In genomic region chr10:102469412-102469811, GRCm38 (mm10) we compare ENCODE assay signal across 24 mouse cellular contexts. TPM values are rescaled to one million over a fixed set of nuclear protein-coding genes. Genes with fewer than 3 reads are reported as not detected.
"Had no signal": no experiment of that assay in that cellular context is flagged by ENCODE, and none has a peak within 500 bp of the region (broad histone marks: within the 10 kb centered on the region; RNA-seq: fewer than 3 reads in every experiment).

No protein-coding gene starts in this region.

- ATAC-seq: liver, postnatal 0 days; lung, postnatal 0 days; midbrain, embryonic 13.5 days; midbrain, embryonic 15.5 days had no signal

- H3K4me1 ChIP-seq: lung, embryonic 15.5 days; megakaryocyte, embryonic 14.5 days; midbrain, embryonic 13.5 days; midbrain, embryonic 15.5 days; neural tube, embryonic 13.5 days; neural tube, embryonic 15.5 days; stomach, embryonic 15.5 days had no signal

- DNase-seq: liver, postnatal 0 days; lung, adult 2 months; lung, postnatal 14 days; lung, postnatal 36 days; retina, postnatal 1 day; right cerebral cortex, adult 18-20 months; right cerebral cortex, postnatal 25 days; right cerebral cortex, postnatal 4 days; spleen, adult 18-20 months; thymus, adult 2 months; thymus, postnatal 25 days; thymus, postnatal 4 days had no signal

- H3K27ac ChIP-seq: lung, embryonic 15.5 days; macrophage; midbrain, embryonic 13.5 days; midbrain, embryonic 15.5 days; neural tube, embryonic 13.5 days; neural tube, embryonic 15.5 days; stomach, embryonic 15.5 days; stomach, postnatal 0 days had no signal

- H3K27me3 ChIP-seq: lung, embryonic 15.5 days; megakaryocyte, embryonic 14.5 days; midbrain, embryonic 13.5 days; midbrain, embryonic 15.5 days; neural tube, embryonic 13.5 days; neural tube, embryonic 15.5 days; stomach, embryonic 15.5 days had no signal

- H3K36me3 ChIP-seq: lung, embryonic 15.5 days; midbrain, embryonic 13.5 days; midbrain, embryonic 15.5 days; neural tube, embryonic 13.5 days; neural tube, embryonic 15.5 days; stomach, embryonic 15.5 days had no signal

- H3K4me2 ChIP-seq: lung, embryonic 15.5 days; midbrain, embryonic 11.5 days; midbrain, embryonic 13.5 days; midbrain, embryonic 15.5 days; neural tube, embryonic 13.5 days; neural tube, embryonic 15.5 days; stomach, embryonic 15.5 days had no signal

- H3K9ac ChIP-seq: liver, postnatal 0 days; lung, embryonic 15.5 days; midbrain, embryonic 13.5 days; midbrain, embryonic 15.5 days; neural tube, embryonic 13.5 days; neural tube, embryonic 15.5 days; stomach, embryonic 15.5 days had no signal

- H3K9me3 ChIP-seq: lung, embryonic 15.5 days; megakaryocyte, embryonic 14.5 days; midbrain, embryonic 13.5 days; midbrain, embryonic 15.5 days; neural tube, embryonic 13.5 days; neural tube, embryonic 15.5 days; stomach, embryonic 15.5 days had no signal

- H3K4me3 ChIP-seq: lung, embryonic 15.5 days; megakaryocyte, embryonic 14.5 days; midbrain, embryonic 13.5 days; midbrain, embryonic 15.5 days; neural tube, embryonic 13.5 days; neural tube, embryonic 15.5 days; stomach, embryonic 15.5 days had no signal

RNA-seq across cellular contexts. Expression of gene Nts, which starts 20.9 kb away (rescaled TPM):
- polyA plus RNA-seq: macrophage; testis, adult 2 months had no signal

RNA-seq across cellular contexts. Expression of gene Rassf9, which starts 42.6 kb away (rescaled TPM):
- polyA plus RNA-seq: macrophage had no signal
